Mouse (Mus musculus): ENCODE measurements around the gene Gdap1l1. TPM values are rescaled to one million over a fixed set of nuclear protein-coding genes. Genes with fewer than 3 reads are reported as not detected.
"Not testable (repeated sequence)": the region's sequence is repeated elsewhere in the genome, so short reads cannot be mapped to it uniquely, and the experiment has no call there.

Gdap1l1 gene
- polyA plus RNA-seq, 1 experiment from 2014 or later = 0.54 TPM

- H3K4me2 ChIP-seq (ENCODE audit: low read length) = peak overlapping the region; percentile 80
- peaks cover 14 to 16% of the 10 kb centered on the region in 2 experiments for H3K4me1 ChIP-seq (ENCODE audit: control insufficient read depth in 2 of 2, insufficient read depth in 2 of 2, low read length in 2 of 2)
- peak overlapping the region; percentile 95 to 98 for H3K27ac ChIP-seq (replicated peaks in 1 of 2; ENCODE audit: control insufficient read depth in 1 of 2, insufficient read depth in 1 of 2, low read depth in 2 of 2, low read length in 2 of 2)
- no peaks in the 10 kb centered on the region for H3K36me3 ChIP-seq (ENCODE audit: control insufficient read depth, insufficient read depth, low read length)
- WGBS = 12% methylated on average over 8 of the region's 8 CpGs
- no peaks in the 10 kb centered on the region for H3K27me3 ChIP-seq (ENCODE audit: control insufficient read depth, insufficient read depth, low read length)
- ATAC-seq (ENCODE audit: insufficient number of reproducible peaks, insufficient read depth, low FRiP score, low read depth) = no peak
- H3K9ac ChIP-seq (ENCODE audit: low read length) = peak overlapping the region; percentile 94; the same call in 1 of the 2 replicates
- no peak overlapping the region for H3K4me3 ChIP-seq (ENCODE audit: control insufficient read depth in 1 of 2, insufficient read depth in 1 of 2, low read depth in 1 of 2, low read length in 2 of 2)
- no peaks in the 10 kb centered on the region for H3K9me3 ChIP-seq (ENCODE audit: control insufficient read depth, low read length)
Observed at GRCm38 (mm10) chr2:163399222-163399621, 39.1 kb upstream of the Gdap1l1 start.

- WGBS = 5% methylated on average over 8 of the region's 8 CpGs
- Histone ChIP-seq H3K4me3 (ENCODE audit: control insufficient read depth in 1 of 2, insufficient read depth in 1 of 2, low read depth in 1 of 2, low read length in 2 of 2) (no peak overlapping the region), H3K36me3 (ENCODE audit: control insufficient read depth, insufficient read depth, low read length) (peaks cover 13% of the 10 kb centered on the region), H3K9ac (ENCODE audit: low read length) (no peak overlapping the region), H3K27me3 (ENCODE audit: control insufficient read depth, insufficient read depth, low read length) (no peaks in the 10 kb centered on the region), H3K4me2 (ENCODE audit: low read length) (no peak overlapping the region), H3K9me3 (ENCODE audit: control insufficient read depth, low read length) (no peaks in the 10 kb centered on the region), H3K27ac (replicated peaks in 1 of 2; ENCODE audit: control insufficient read depth in 1 of 2, insufficient read depth in 1 of 2, low read depth in 2 of 2, low read length in 2 of 2) (no peak overlapping the region), H3K4me1 (ENCODE audit: control insufficient read depth in 2 of 2, insufficient read depth in 2 of 2, low read length in 2 of 2) (peaks cover 14 to 16% of the 10 kb centered on the region in 2 experiments)
- no peak for ATAC-seq (ENCODE audit: insufficient number of reproducible peaks, insufficient read depth, low FRiP score, low read depth)
Observed at GRCm38 (mm10) chr2:163401221-163401620, 37.1 kb upstream of the Gdap1l1 start.

- H3K9me3 ChIP-seq (ENCODE audit: control insufficient read depth, low read length) = no peaks in the 10 kb centered on the region
- H3K4me3 ChIP-seq (ENCODE audit: control insufficient read depth in 1 of 2, insufficient read depth in 1 of 2, low read depth in 1 of 2, low read length in 2 of 2) = no peak overlapping the region
- ATAC-seq (ENCODE audit: insufficient number of reproducible peaks, insufficient read depth, low FRiP score, low read depth) = no peak
- H3K9ac ChIP-seq (ENCODE audit: low read length) = no peak overlapping the region
- 62% methylated on average over 8 of the region's 8 CpGs for WGBS
- no peaks in the 10 kb centered on the region for H3K27me3 ChIP-seq (ENCODE audit: control insufficient read depth, insufficient read depth, low read length)
- no peak overlapping the region for H3K27ac ChIP-seq (replicated peaks in 1 of 2; ENCODE audit: control insufficient read depth in 1 of 2, insufficient read depth in 1 of 2, low read depth in 2 of 2, low read length in 2 of 2)
- H3K4me1 ChIP-seq (ENCODE audit: control insufficient read depth in 2 of 2, insufficient read depth in 2 of 2, low read length in 2 of 2) = peaks cover 5 to 7% of the 10 kb centered on the region in 2 experiments
- peaks cover 36% of the 10 kb centered on the region for H3K36me3 ChIP-seq (ENCODE audit: control insufficient read depth, insufficient read depth, low read length)
- no peak overlapping the region for H3K4me2 ChIP-seq (ENCODE audit: low read length)
Observed at GRCm38 (mm10) chr2:163404037-163404815, 34.0 kb upstream of the Gdap1l1 start.

- Histone ChIP-seq H3K4me3 (ENCODE audit: control insufficient read depth in 1 of 2, insufficient read depth in 1 of 2, low read depth in 1 of 2, low read length in 2 of 2) (no peak overlapping the region), H3K27me3 (ENCODE audit: control insufficient read depth, insufficient read depth, low read length) (no peaks in the 10 kb centered on the region), H3K9me3 (ENCODE audit: control insufficient read depth, low read length) (no peaks in the 10 kb centered on the region), H3K36me3 (ENCODE audit: control insufficient read depth, insufficient read depth, low read length) (peaks cover 79% of the 10 kb centered on the region), H3K9ac (ENCODE audit: low read length) (no peak overlapping the region), H3K4me1 (ENCODE audit: control insufficient read depth in 2 of 2, insufficient read depth in 2 of 2, low read length in 2 of 2) (0 out of 4 replicates have a peak, but pooled peaks cover 0 to 4% of the 10 kb centered on the region in 2 experiments), H3K4me2 (ENCODE audit: low read length) (no peak overlapping the region), H3K27ac (replicated peaks in 1 of 2; ENCODE audit: control insufficient read depth in 1 of 2, insufficient read depth in 1 of 2, low read depth in 2 of 2, low read length in 2 of 2) (no peak overlapping the region)
- ATAC-seq (ENCODE audit: insufficient number of reproducible peaks, insufficient read depth, low FRiP score, low read depth) = no peak
- 94% methylated on average over 3 of the region's 3 CpGs for WGBS
Observed at GRCm38 (mm10) chr2:163410211-163410610, 28.1 kb upstream of the Gdap1l1 start.

GRCm38 (mm10) chr2:163411344-163411743 is 26.9 kb upstream of the Gdap1l1 start:
- not testable (repeated sequence) for H3K4me1 ChIP-seq (ENCODE audit: control insufficient read depth in 2 of 2, insufficient read depth in 2 of 2, low read length in 2 of 2); ATAC-seq (ENCODE audit: insufficient number of reproducible peaks, insufficient read depth, low FRiP score, low read depth); H3K4me2 ChIP-seq (ENCODE audit: low read length); H3K4me3 ChIP-seq (ENCODE audit: control insufficient read depth in 1 of 2, insufficient read depth in 1 of 2, low read depth in 1 of 2, low read length in 2 of 2); H3K9me3 ChIP-seq (ENCODE audit: control insufficient read depth, low read length); H3K9ac ChIP-seq (ENCODE audit: low read length); H3K27me3 ChIP-seq (ENCODE audit: control insufficient read depth, insufficient read depth, low read length); H3K27ac ChIP-seq (replicated peaks in 1 of 2; ENCODE audit: control insufficient read depth in 1 of 2, insufficient read depth in 1 of 2, low read depth in 2 of 2, low read length in 2 of 2)
- WGBS = 91% methylated on average over 3 of the region's 3 CpGs
- H3K36me3 ChIP-seq (ENCODE audit: control insufficient read depth, insufficient read depth, low read length) = peaks cover 76% of the 10 kb centered on the region

- H3K9ac ChIP-seq (ENCODE audit: low read length) = 0 out of 2 replicates have a peak overlapping the region, but pooled peaks have one; percentile 16
- H3K4me1 ChIP-seq (ENCODE audit: control insufficient read depth in 2 of 2, insufficient read depth in 2 of 2, low read length in 2 of 2) = 0 out of 4 replicates have a peak, but pooled peaks cover 0 to 4% of the 10 kb centered on the region in 2 experiments
- H3K27ac ChIP-seq (replicated peaks in 1 of 2; ENCODE audit: control insufficient read depth in 1 of 2, insufficient read depth in 1 of 2, low read depth in 2 of 2, low read length in 2 of 2) = no peak overlapping the region
- no peaks in the 10 kb centered on the region for H3K27me3 ChIP-seq (ENCODE audit: control insufficient read depth, insufficient read depth, low read length)
- no peak overlapping the region for H3K4me3 ChIP-seq (ENCODE audit: control insufficient read depth in 1 of 2, insufficient read depth in 1 of 2, low read depth in 1 of 2, low read length in 2 of 2)
- H3K9me3 ChIP-seq (ENCODE audit: control insufficient read depth, low read length) = no peaks in the 10 kb centered on the region
- 50% methylated on average over 4 of the region's 4 CpGs for WGBS
- no peak overlapping the region for H3K4me2 ChIP-seq (ENCODE audit: low read length)
- ATAC-seq (ENCODE audit: insufficient number of reproducible peaks, insufficient read depth, low FRiP score, low read depth) = no peak
- H3K36me3 ChIP-seq (ENCODE audit: control insufficient read depth, insufficient read depth, low read length) = peaks cover 74% of the 10 kb centered on the region
Observed at GRCm38 (mm10) chr2:163411840-163412239, 26.4 kb upstream of the Gdap1l1 start.

- Histone ChIP-seq H3K4me3 (ENCODE audit: control insufficient read depth in 1 of 2, insufficient read depth in 1 of 2, low read depth in 1 of 2, low read length in 2 of 2) (no peak overlapping the region), H3K9ac (ENCODE audit: low read length) (no peak overlapping the region), H3K27ac (replicated peaks in 1 of 2; ENCODE audit: control insufficient read depth in 1 of 2, insufficient read depth in 1 of 2, low read depth in 2 of 2, low read length in 2 of 2) (no peak overlapping the region), H3K4me2 (ENCODE audit: low read length) (no peak overlapping the region), H3K9me3 (ENCODE audit: control insufficient read depth, low read length) (no peaks in the 10 kb centered on the region), H3K27me3 (ENCODE audit: control insufficient read depth, insufficient read depth, low read length) (no peaks in the 10 kb centered on the region), H3K36me3 (ENCODE audit: control insufficient read depth, insufficient read depth, low read length) (peaks cover 68% of the 10 kb centered on the region), H3K4me1 (ENCODE audit: control insufficient read depth in 2 of 2, insufficient read depth in 2 of 2, low read length in 2 of 2) (0 out of 4 replicates have a peak, but pooled peaks cover 0 to 5% of the 10 kb centered on the region in 2 experiments)
- ATAC-seq (ENCODE audit: insufficient number of reproducible peaks, insufficient read depth, low FRiP score, low read depth) = no peak
- WGBS = 95% methylated on average over 4 of the region's 4 CpGs
Observed at GRCm38 (mm10) chr2:163412419-163412818, 25.9 kb upstream of the Gdap1l1 start.

All from heart, embryonic 14.5 days (tissue).